Mouse (Mus musculus): ENCODE measurements at regions not wholly inside any gene's neighbourhood (a gene's known extent, or its start where the extent isn't known, plus 50 kb on each side); places are given as distances from the start of the nearest gene placed in this dataset.

DNA sequence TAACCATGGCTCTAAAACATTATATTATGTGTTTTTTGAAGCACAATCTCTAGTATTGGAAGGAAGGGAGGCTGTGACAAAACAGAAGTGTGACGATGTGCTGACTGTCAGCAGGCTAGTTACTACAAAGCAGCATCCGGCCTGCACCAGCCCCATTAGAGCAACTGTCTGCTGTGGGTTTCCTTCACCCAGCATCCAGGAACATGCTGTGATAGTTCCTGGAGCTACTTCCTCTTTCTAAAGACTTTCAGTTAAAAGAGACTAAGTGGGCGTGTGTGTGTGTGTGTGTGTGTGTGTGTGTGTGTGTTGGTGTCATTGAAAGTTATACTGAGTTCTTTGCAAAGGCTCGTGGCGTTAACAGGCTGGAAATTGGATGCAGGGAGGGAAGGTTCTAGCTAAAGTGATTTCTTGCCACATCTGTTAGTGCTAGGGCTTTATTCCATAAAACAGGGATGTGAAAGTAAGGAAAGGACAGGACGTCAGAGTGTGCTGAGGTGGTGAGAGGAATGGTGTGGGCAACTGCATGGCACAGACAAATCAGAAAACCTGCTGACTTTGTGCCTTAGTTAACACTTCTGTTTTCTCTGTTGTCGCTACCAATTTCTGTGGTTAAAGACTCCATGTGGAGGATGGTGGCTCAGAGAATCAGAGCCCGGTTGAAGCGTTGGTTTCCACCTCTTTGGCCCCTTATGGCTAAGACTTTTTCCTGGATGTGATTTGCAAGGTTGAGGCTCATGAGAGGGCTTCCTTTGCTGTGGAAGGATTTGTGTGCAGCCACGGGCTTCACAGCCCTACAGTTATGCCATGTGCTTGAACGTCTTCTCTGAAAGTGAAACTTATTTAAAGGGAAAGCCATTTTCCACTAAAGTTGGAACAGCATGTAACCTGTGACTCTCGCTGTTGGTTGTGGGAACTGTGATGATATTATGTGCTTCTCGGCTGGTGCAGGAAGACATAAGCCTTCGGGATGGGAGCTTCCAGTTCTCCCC, 321.0 kb upstream of the Rnaseh2b start:
- TF ChIP-seq GATA1 (IDR thresholded peaks at IDR 0.05; ENCODE audit: borderline replicate concordance, low read length) = no peak
- no peak for TF ChIP-seq FLI1 (IDR thresholded peaks at IDR 0.05; ENCODE audit: low read length)

Measured in megakaryocyte, embryonic 14.5 days (primary cell).